Mouse (Mus musculus): ENCODE results near the gene Ugt1a8. TPM values are rescaled to one million over a fixed set of nuclear protein-coding genes. Genes with fewer than 3 reads are reported as not detected.

The Ugt1a8 gene
- polyA plus RNA-seq, 1 experiment = not detected

- WGBS = 85% methylated on average over 7 of the region's 7 CpGs
- H3K4me3 ChIP-seq (replicated peaks; ENCODE audit: extremely low read depth, low read depth, low read length) = no peak overlapping the region
- TF ChIP-seq CTCF (IDR thresholded peaks at IDR 0.05; ENCODE audit: insufficient read depth, low read length) = no peak
- TF ChIP-seq POLR2A (IDR thresholded peaks at IDR 0.05; ENCODE audit: borderline replicate concordance, extremely low read depth, low read depth, low read length) = no peak
Measured at GRCm38 (mm10) chr1:88261706-88262105, 174.1 kb downstream of the Ugt1a8 start.

GRCm38 (mm10) chr1:88262255-88262654 is 174.6 kb downstream of the Ugt1a8 start:
- Histone ChIP-seq H3K4me1 (ENCODE audit: control insufficient read depth, insufficient read depth, low read length) (no peaks in the 10 kb centered on the region), H3K4me3 (replicated peaks; ENCODE audit: extremely low read depth, low read depth, low read length) (no peak overlapping the region)
- no peak for TF ChIP-seq POLR2A (IDR thresholded peaks at IDR 0.05; ENCODE audit: borderline replicate concordance, extremely low read depth, low read depth, low read length)
- TF ChIP-seq CTCF (IDR thresholded peaks at IDR 0.05; ENCODE audit: insufficient read depth, low read length) = no peak
- WGBS = 66% methylated on average over 4 of the region's 4 CpGs
- DNase-seq = no peak

More at GRCm38 (mm10) chr1:88261706-88262105, 174.1 kb downstream of the Ugt1a8 start:
- no peaks in the 10 kb centered on the region for H3K4me1 ChIP-seq (ENCODE audit: control insufficient read depth, insufficient read depth, low read length)
- DNase-seq = no peak

- H3K4me1 ChIP-seq (ENCODE audit: control insufficient read depth, insufficient read depth, low read length) = no peaks in the 10 kb centered on the region
- 72% methylated on average over 6 of the region's 6 CpGs for WGBS
- no peak for TF ChIP-seq CTCF (IDR thresholded peaks at IDR 0.05; ENCODE audit: insufficient read depth, low read length)
- TF ChIP-seq POLR2A (IDR thresholded peaks at IDR 0.05; ENCODE audit: borderline replicate concordance, extremely low read depth, low read depth, low read length) = no peak
- no peak overlapping the region for H3K4me3 ChIP-seq (replicated peaks; ENCODE audit: extremely low read depth, low read depth, low read length)
- no peak for DNase-seq
Measured at GRCm38 (mm10) chr1:88262961-88263360, 175.3 kb downstream of the Ugt1a8 start.

- WGBS = 92% methylated on average over 5 of the region's 5 CpGs
- no peak for TF ChIP-seq CTCF (IDR thresholded peaks at IDR 0.05; ENCODE audit: insufficient read depth, low read length)
- no peak for TF ChIP-seq POLR2A (IDR thresholded peaks at IDR 0.05; ENCODE audit: borderline replicate concordance, extremely low read depth, low read depth, low read length)
- H3K4me1 ChIP-seq (ENCODE audit: control insufficient read depth, insufficient read depth, low read length) = no peaks in the 10 kb centered on the region
- no peak for DNase-seq
- no peak overlapping the region for H3K4me3 ChIP-seq (replicated peaks; ENCODE audit: extremely low read depth, low read depth, low read length)
Measured at GRCm38 (mm10) chr1:88263778-88264177, 176.2 kb downstream of the Ugt1a8 start.

GRCm38 (mm10) chr1:88264237-88264868 is 176.7 kb downstream of the Ugt1a8 start:
- WGBS = 80% methylated on average over 7 of the region's 7 CpGs
- DNase-seq = no peak
- Histone ChIP-seq H3K4me3 (replicated peaks; ENCODE audit: extremely low read depth, low read depth, low read length) (no peak overlapping the region), H3K4me1 (ENCODE audit: control insufficient read depth, insufficient read depth, low read length) (no peaks in the 10 kb centered on the region)
- TF ChIP-seq CTCF (IDR thresholded peaks at IDR 0.05; ENCODE audit: insufficient read depth, low read length) = no peak
- TF ChIP-seq POLR2A (IDR thresholded peaks at IDR 0.05; ENCODE audit: borderline replicate concordance, extremely low read depth, low read depth, low read length) = no peak

- no peak for DNase-seq
- H3K4me3 ChIP-seq (replicated peaks; ENCODE audit: extremely low read depth, low read depth, low read length) = no peak overlapping the region
- TF ChIP-seq POLR2A (IDR thresholded peaks at IDR 0.05; ENCODE audit: borderline replicate concordance, extremely low read depth, low read depth, low read length) = no peak
- TF ChIP-seq CTCF (IDR thresholded peaks at IDR 0.05; ENCODE audit: insufficient read depth, low read length) = no peak
- WGBS = 66% methylated on average over 4 of the region's 4 CpGs
- no peaks in the 10 kb centered on the region for H3K4me1 ChIP-seq (ENCODE audit: control insufficient read depth, insufficient read depth, low read length)
Measured at GRCm38 (mm10) chr1:88264869-88265240, 177.2 kb downstream of the Ugt1a8 start.

GRCm38 (mm10) chr1:88266123-88266522 is 178.5 kb downstream of the Ugt1a8 start:
- no peak for TF ChIP-seq POLR2A (IDR thresholded peaks at IDR 0.05; ENCODE audit: borderline replicate concordance, extremely low read depth, low read depth, low read length)
- no peak for TF ChIP-seq CTCF (IDR thresholded peaks at IDR 0.05; ENCODE audit: insufficient read depth, low read length)
- 89% methylated on average over 13 of the region's 13 CpGs for WGBS
- no peak overlapping the region for H3K4me3 ChIP-seq (replicated peaks; ENCODE audit: extremely low read depth, low read depth, low read length)
- no peak for DNase-seq
- no peaks in the 10 kb centered on the region for H3K4me1 ChIP-seq (ENCODE audit: control insufficient read depth, insufficient read depth, low read length)

- no peak for DNase-seq
- 86% methylated on average over 6 of the region's 6 CpGs for WGBS
- H3K4me1 ChIP-seq (ENCODE audit: control insufficient read depth, insufficient read depth, low read length) = no peaks in the 10 kb centered on the region
- TF ChIP-seq CTCF (IDR thresholded peaks at IDR 0.05; ENCODE audit: insufficient read depth, low read length) (no peak), POLR2A (IDR thresholded peaks at IDR 0.05; ENCODE audit: borderline replicate concordance, extremely low read depth, low read depth, low read length) (no peak)
- H3K4me3 ChIP-seq (replicated peaks; ENCODE audit: extremely low read depth, low read depth, low read length) = no peak overlapping the region
Measured at GRCm38 (mm10) chr1:88267489-88267888, 179.9 kb downstream of the Ugt1a8 start.

GRCm38 (mm10) chr1:88268070-88268469 is 180.5 kb downstream of the Ugt1a8 start:
- TF ChIP-seq CTCF (IDR thresholded peaks at IDR 0.05; ENCODE audit: insufficient read depth, low read length) (no peak), POLR2A (IDR thresholded peaks at IDR 0.05; ENCODE audit: borderline replicate concordance, extremely low read depth, low read depth, low read length) (no peak)
- Histone ChIP-seq H3K4me3 (replicated peaks; ENCODE audit: extremely low read depth, low read depth, low read length) (no peak overlapping the region), H3K4me1 (ENCODE audit: control insufficient read depth, insufficient read depth, low read length) (no peaks in the 10 kb centered on the region)
- WGBS = 76% methylated on average over 6 of the region's 6 CpGs
- DNase-seq = no peak

Other genes with a start within 250 kb of the Ugt1a8 start
- gene Dgkd, start 234.5 kb upstream of the Ugt1a8 start, polyA plus RNA-seq (2012; rRNA removed) = 28.5 and 36.9 TPM in 2 replicates
- gene Usp40, start 79.3 kb upstream of the Ugt1a8 start, polyA plus RNA-seq (2012; rRNA removed) = 6.3 and 9.9 TPM in 2 replicates
- not detected in 2 replicates for gene Ugt1a10, start 32.4 kb upstream of the Ugt1a8 start, polyA plus RNA-seq (2012; rRNA removed)
- 0.09 TPM in 1 of 2 replicates, not detected in the other for gene Ugt1a9, start 17.0 kb upstream of the Ugt1a8 start, polyA plus RNA-seq (2012; rRNA removed)
- gene Ugt1a7c, start 7.2 kb downstream of the Ugt1a8 start, polyA plus RNA-seq (2012; rRNA removed) = 4.8 and 6.1 TPM in 2 replicates
- 2.4 and 2.9 TPM in 2 replicates for gene Ugt1a6b, start 15.4 kb downstream of the Ugt1a8 start, polyA plus RNA-seq (2012; rRNA removed)
- 34.5 and 45.3 TPM in 2 replicates for gene Ugt1a6a, start 47.0 kb downstream of the Ugt1a8 start, polyA plus RNA-seq (2012; rRNA removed)
- 0.06 and 0.36 TPM in 2 replicates for gene Ugt1a5, start 78.2 kb downstream of the Ugt1a8 start, polyA plus RNA-seq (2012; rRNA removed)
- gene Ugt1a2, start 112.8 kb downstream of the Ugt1a8 start, polyA plus RNA-seq (2012; rRNA removed) = 0.11 and 0.12 TPM in 2 replicates
- gene Dnajb3, start 118.0 kb downstream of the Ugt1a8 start, polyA plus RNA-seq (2012; rRNA removed) = 1.3 and 1.8 TPM in 2 replicates
- gene Ugt1a1, start 124.1 kb downstream of the Ugt1a8 start, polyA plus RNA-seq (2012; rRNA removed) = 0.11 and 1.3 TPM in 2 replicates
- 0.17 and 0.20 TPM in 2 replicates for gene Mroh2a, start 139.2 kb downstream of the Ugt1a8 start, polyA plus RNA-seq (2012; rRNA removed)
- 29.4 and 32.1 TPM in 2 replicates for gene Hjurp, start 189.8 kb downstream of the Ugt1a8 start, polyA plus RNA-seq (2012; rRNA removed)
- gene Trpm8, start 189.8 kb downstream of the Ugt1a8 start, polyA plus RNA-seq (2012; rRNA removed) = not detected in 2 replicates